Mouse (Mus musculus): ENCODE results near the gene Cerk.
A peak's percentile ranks its signal among the peaks of the same experiment; 100 is the strongest.
"Not testable (repeated sequence)": the region's sequence is repeated elsewhere in the genome, so short reads cannot be mapped to it uniquely, and the experiment has no call there.

The Cerk gene

DNA sequence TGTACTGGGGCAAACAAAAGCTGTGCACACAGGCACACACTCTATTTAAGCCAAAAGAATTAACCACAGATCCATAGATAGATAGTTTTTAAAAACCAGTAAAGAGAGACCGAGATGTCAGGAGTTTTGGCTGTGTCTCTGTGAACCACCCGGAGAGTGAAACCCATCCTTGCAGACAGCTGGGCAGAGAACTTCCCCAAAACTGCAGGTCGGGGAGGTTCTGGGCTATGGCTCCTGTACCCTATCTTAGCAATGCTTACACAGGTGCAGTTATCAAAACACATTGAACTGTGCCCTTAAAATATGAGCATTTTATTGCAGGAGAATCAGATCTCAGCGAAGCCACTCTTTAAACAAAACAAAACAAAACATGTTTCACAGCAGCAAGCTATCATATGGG, 5.5 kb downstream of the Cerk start:
- DNase-seq: no peak

GRCm38 (mm10) chr15:86178594-86178993, 7.3 kb downstream of the Cerk start:
- DNase-seq: no peak

DNA sequence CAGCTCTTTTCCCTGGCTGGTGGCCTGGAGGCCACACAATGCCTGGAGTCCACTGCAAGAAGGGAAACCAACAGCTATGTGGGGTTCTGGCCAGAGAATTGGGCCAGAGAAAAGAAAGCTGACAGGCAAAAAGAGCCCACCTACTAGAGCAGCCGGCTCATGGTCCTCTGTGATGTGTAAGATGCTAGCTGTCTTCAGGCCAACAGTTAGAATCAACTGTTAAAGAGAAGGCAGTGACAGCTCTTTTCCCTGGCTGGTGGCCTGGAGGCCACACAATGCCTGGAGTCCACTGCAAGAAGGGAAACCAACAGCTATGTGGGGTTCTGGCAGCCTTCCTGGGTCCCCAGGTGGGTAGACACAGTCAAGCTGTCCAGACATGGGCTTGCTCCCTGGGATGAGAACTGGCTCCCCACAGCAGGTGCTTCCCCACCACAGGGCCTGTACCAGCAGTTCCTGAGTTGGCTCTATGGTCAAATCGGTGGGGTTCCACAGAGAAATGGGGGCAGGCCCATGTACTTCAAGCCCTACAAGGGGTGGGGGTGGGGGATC, 8.2 kb downstream of the Cerk start:
- DNase-seq: peak; percentile 60 to 84

GRCm38 (mm10) chr15:86176771-86177702, 8.9 kb downstream of the Cerk start:
- DNase-seq: peak; percentile 45 to 63

GRCm38 (mm10) chr15:86176166-86176565, 9.8 kb downstream of the Cerk start:
- no peak for DNase-seq

- DNase-seq: no peak
These were observed 10.5 kb downstream of the Cerk start for GRCm38 (mm10) chr15:86175253-86176050.

DNA sequence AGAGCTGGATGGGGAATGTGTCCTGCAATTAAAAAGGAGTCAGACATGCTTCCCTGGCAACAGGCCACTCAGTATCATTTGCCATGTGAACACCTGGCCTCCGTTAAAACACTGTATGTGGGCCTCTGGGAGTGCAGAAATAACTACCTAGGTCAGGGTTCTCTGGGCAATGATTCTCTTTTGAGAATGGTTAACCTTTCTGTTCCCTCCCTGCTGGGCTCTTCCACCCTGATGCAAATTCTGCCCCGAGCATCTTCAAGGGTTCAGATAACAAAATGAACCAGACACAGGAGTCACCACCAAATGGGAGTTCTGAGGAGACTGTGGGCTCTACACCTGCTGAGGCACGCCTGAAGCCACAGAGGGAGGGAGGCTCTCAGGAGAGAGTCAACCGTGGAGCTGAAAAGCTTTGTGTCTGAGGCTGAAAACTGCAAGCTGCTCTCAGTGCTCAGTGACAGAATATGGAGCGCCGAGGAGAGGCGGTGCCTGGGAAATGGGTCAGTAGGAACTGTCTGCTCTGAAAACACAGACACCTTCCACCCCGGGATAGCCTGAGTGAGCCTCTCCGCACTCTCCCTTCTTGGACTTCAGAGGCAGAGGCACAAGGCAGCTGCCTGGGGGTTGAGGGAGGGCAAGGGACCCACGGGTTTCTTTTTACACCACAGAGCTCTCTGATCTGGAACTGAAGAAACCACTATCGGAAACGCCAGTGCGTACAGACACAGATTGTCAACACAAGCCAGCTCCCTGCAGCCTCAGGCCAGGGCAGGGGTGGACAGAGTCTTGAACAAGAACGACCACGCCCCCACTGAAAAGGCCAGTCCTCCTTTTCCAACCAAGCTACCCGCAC, 12.6 kb downstream of the Cerk start:
- peak; percentile 56 to 70 for DNase-seq

GRCm38 (mm10) chr15:86172526-86172925, 13.4 kb downstream of the Cerk start:
- peak in 1 of 2 experiments; percentile 32 for DNase-seq

DNA sequence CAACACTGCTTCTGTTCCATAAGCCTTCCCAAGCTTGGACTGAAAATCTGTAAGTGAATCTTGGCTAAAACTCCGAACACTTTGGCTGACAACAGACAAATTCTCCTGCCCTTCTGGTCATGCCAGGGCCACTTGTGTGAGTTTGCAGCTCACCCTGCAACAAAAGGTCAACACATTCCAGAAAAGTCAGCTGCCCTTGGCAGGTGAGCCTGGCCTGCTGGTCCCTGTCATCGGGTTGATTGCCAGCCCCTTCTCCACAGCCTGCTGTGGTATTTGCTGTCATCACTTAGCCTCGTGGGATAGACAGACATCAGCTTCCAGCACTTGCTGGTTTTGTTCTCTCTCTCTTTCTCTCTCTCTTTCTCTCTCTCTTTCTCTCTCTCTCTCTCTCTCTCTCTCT, 13.8 kb downstream of the Cerk start:
- peak in 1 of 2 experiments; percentile 65 for DNase-seq

GRCm38 (mm10) chr15:86171316-86171715, 14.6 kb downstream of the Cerk start:
- no peak for DNase-seq

DNA sequence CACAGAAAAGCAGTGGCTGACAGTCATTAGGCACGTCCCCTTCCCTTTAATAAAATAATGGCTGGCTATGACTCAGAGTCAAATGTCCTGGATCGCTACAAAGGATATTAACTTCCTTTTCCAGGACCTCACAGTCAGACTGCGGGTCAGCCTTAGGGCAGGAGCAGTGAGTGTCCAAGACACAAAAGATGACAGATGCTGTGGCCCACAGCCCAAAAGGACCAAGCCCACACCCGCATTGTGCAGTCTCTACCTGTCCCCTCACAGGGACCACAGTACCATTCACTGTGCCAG, 16.2 kb downstream of the Cerk start:
- DNase-seq: peak; percentile 46 to 51

GRCm38 (mm10) chr15:86168941-86169816, 16.8 kb downstream of the Cerk start:
- peak in 1 of 2 experiments; percentile 47 for DNase-seq

DNA sequence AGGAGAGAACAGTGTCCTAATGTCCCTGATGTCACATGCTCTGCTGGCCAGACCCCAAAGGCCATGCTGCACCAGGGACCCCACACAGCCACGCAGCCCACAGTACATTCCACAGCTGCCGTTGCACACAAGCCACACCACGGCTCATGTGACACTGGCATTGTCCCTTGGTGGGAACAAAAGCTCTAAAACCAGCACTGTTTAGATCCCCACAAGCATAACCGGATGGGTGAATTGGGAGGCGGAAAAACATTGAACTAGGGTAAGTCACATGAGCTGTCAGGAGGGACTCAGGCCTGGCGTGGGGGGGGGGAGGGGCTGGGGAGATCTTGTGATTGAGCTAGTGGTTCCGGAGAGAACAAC, 17.5 kb downstream of the Cerk start:
- DNase-seq: peak; percentile 63 to 77

DNA sequence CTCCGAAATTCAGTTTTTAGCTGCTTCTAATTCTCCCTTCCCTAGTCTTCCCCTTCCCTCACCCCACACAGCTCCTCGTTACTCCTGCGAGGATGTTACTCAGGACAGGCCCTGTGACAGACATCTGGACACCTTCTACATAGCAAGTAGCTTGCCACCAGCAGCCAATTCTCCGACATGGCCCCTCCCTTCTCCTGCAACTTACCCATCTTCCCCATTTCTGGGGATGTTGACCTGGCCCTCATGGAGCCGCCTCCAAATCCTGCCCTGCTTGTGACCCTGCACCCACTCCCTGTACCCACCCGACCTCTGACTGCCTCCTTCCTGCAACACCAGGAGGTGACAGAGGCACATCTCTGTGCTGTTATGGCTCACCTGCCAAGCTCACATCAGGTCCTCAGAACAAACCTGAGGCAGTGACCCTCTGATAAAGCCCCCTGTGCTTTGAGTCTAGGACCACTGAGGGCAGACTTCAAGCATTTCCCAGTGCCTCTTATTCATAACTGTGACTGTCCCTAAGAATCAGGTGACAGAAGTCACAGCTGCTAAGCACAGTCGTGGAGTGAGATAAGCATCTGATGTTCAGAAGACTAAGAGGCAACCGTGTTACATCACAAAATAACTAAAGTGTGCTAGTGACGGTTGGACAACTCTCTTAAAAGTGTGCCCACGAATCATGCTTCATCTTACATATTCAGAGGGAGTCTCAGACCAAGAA, 18.0 kb downstream of the Cerk start:
- DNase-seq: peak; percentile 32 to 33

DNA sequence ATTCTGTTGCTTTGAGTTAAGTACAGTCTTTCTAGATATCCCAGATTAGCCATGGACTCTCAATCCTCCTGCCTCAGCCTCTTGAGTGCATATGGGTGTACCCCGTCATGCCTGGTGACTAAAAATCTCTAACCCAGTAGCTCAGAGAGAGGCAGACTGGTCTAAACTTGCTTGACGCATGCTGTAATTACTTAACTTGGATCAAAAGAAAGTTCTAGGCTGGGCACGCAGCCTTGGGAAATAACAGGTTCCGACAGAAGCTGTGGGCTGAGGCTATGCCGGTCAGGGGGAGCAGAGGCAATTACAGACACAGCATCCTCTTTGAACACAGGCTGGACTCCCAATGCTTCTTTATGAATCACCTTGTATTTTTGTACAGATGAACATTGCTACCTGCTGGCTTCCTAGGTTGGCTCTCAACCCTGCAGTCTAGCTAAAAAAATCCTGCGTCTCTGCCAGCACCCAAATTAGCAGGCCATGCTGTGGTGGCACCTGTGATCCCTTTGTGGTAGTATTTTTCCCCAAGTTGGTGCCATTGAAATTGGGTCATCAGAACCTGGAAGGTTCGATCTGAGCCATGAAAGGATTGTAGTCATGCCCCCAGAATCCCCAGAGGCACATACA, 18.8 kb downstream of the Cerk start:
- DNase-seq: no peak

- DNase-seq: no peak
These were observed 19.9 kb downstream of the Cerk start for GRCm38 (mm10) chr15:86165811-86166590.

- no peak for DNase-seq
These were observed 21.1 kb downstream of the Cerk start for GRCm38 (mm10) chr15:86164718-86165345.

- DNase-seq: not testable (repeated sequence)
These were observed 24.1 kb downstream of the Cerk start for GRCm38 (mm10) chr15:86161800-86162199.

- no peak for DNase-seq
These were observed 25.0 kb downstream of the Cerk start for GRCm38 (mm10) chr15:86160906-86161305.
